Mouse (Mus musculus) right cerebral cortex, postnatal 10 days (tissue): Measurements from ENCODE around the gene Rbfox2.

Source experiments
- DNase-seq, 2 experiments: peaks; one replicate each; pipeline ENCODE4 v3.0.0; 2021; ENCODE audit warnings: low spot score in 2 of 2

Gene Rbfox2

GRCm38 (mm10) chr15:77202223-77202622, 104.6 kb downstream of the Rbfox2 start:
- DNase-seq: peak in 1 of 2 experiments; percentile 44

- DNase-seq: peak; percentile 59 to 62
Observed at GRCm38 (mm10) chr15:77196827-77197226, 110.0 kb downstream of the Rbfox2 start.

- DNase-seq: no peak
Observed at GRCm38 (mm10) chr15:77196001-77196400, 110.8 kb downstream of the Rbfox2 start.

GRCm38 (mm10) chr15:77192154-77192935, 114.5 kb downstream of the Rbfox2 start:
- no peak for DNase-seq

GRCm38 (mm10) chr15:77186096-77186495, 120.7 kb downstream of the Rbfox2 start:
- no peak for DNase-seq

GRCm38 (mm10) chr15:77185614-77186013, 121.2 kb downstream of the Rbfox2 start:
- DNase-seq: no peak

GRCm38 (mm10) chr15:77182800-77183199, 124.0 kb downstream of the Rbfox2 start:
- DNase-seq: no peak

- no peak for DNase-seq
Observed at GRCm38 (mm10) chr15:77174018-77174417, 132.8 kb downstream of the Rbfox2 start.

GRCm38 (mm10) chr15:77172414-77172813, 134.4 kb downstream of the Rbfox2 start:
- no peak for DNase-seq

- no peak for DNase-seq
Observed at GRCm38 (mm10) chr15:77168781-77169180, 138.0 kb downstream of the Rbfox2 start.

- no peak for DNase-seq
Observed at GRCm38 (mm10) chr15:77166225-77166732, 140.5 kb downstream of the Rbfox2 start.

GRCm38 (mm10) chr15:77163336-77163735, 143.5 kb downstream of the Rbfox2 start:
- no peak for DNase-seq

- DNase-seq: no peak
Observed at GRCm38 (mm10) chr15:77162931-77163330, 143.9 kb downstream of the Rbfox2 start.

GRCm38 (mm10) chr15:77161382-77161781, 145.4 kb downstream of the Rbfox2 start:
- no peak for DNase-seq

- DNase-seq: no peak
Observed at GRCm38 (mm10) chr15:77160848-77161247, 146.0 kb downstream of the Rbfox2 start.

GRCm38 (mm10) chr15:77156525-77156924, 150.3 kb downstream of the Rbfox2 start:
- DNase-seq: peak; percentile 70 to 73

- no peak for DNase-seq
Observed at GRCm38 (mm10) chr15:77154248-77154785, 152.5 kb downstream of the Rbfox2 start.

- DNase-seq: peak; percentile 88 to 93
Observed at GRCm38 (mm10) chr15:77153625-77154024, 153.2 kb downstream of the Rbfox2 start.

- DNase-seq: no peak
Observed at GRCm38 (mm10) chr15:77153088-77153546, 153.7 kb downstream of the Rbfox2 start.

GRCm38 (mm10) chr15:77152336-77153087, 154.3 kb downstream of the Rbfox2 start:
- DNase-seq: peak; percentile 59 to 66

- DNase-seq: no peak
Observed at GRCm38 (mm10) chr15:77151816-77152215, 155.0 kb downstream of the Rbfox2 start.

GRCm38 (mm10) chr15:77151178-77151577, 155.6 kb downstream of the Rbfox2 start:
- DNase-seq: no peak
